Mouse (Mus musculus) small intestine, adult 2 months (tissue): ENCODE measurements around the gene St8sia1.

Source experiments
- CTCF ChIP-seq: fragments of 200-500 bp; IDR thresholded peaks from 2 replicates; pipeline ENCODE4 v1.5.1; 2012; ENCODE audit warnings: low read depth, mild to moderate bottlenecking, control low read depth, inconsistent platforms, low read length, moderate library complexity, mixed read lengths; ENCODE audit not compliant: insufficient replicate concordance, insufficient read length; ENCODE audit errors: extremely low read depth
- POLR2A ChIP-seq: fragments of 200-500 bp; IDR thresholded peaks from 2 replicates; pipeline ENCODE4 v1.6.1; 2012; ENCODE audit warnings: low read depth, mild to moderate bottlenecking, control low read depth, inconsistent platforms, low read length, moderate library complexity

DNA sequence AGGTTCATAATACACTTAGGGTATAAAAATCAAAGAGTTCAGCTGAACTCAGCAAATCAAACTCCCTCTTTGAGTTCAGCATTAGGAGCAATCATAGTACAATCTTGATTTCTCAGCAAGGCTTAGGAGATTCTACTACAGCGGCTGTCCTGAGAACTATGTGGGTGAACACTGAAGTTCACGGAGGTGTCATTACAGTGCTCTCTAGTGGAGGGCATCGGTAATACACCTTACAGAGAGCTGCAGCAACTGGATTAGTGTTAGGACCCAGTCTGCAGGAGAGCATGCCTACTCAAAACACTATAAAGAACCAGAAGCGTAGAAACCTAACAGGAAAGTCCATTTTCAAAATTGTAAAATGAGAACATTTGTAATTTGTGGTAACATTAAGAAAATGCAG lies 178.9 kb downstream of the St8sia1 start:
- no peak for TF ChIP-seq CTCF
- no peak for TF ChIP-seq POLR2A
